Mouse (Mus musculus) intestine, embryonic 14.5 days (tissue): Measurements from ENCODE around the gene Dock8. TPM values are rescaled to one million over a fixed set of nuclear protein-coding genes. Genes with fewer than 3 reads are reported as not detected.

ENCODE experiments used
- ATAC-seq: fragments of 200-750 bp; cut with Nextera tagmentation; replicated peaks from 2 replicates; pipeline ENCODE4 v1.8.0; 2017; ENCODE audit warnings: low read depth, moderate number of reproducible peaks, moderate TSS enrichment, moderate library complexity; ENCODE audit not compliant: low FRiP score, low TSS enrichment
- DNase-seq: peaks from one replicate; pipeline ENCODE4 v3.0.0-alpha.2; 2018; ENCODE audit warnings: low spot score
- H3K27ac ChIP-seq: fragments of 300-500 bp; sonication (generic); 2 replicates; pipeline ENCODE4 v1.5.1; 2014; ENCODE audit warnings: low read depth, mild to moderate bottlenecking, control low read depth
- H3K27me3 ChIP-seq: fragments of 300-500 bp; sonication (generic); replicated peaks from 2 replicates; pipeline ENCODE4 v1.6.1; 2014; ENCODE audit warnings: low read length, control low read depth; ENCODE audit not compliant: control insufficient read depth, insufficient read depth
- H3K36me3 ChIP-seq: fragments of 300-500 bp; sonication (generic); 2 replicates; pipeline ENCODE4 v1.6.1; 2014; ENCODE audit warnings: low read length, control low read depth; ENCODE audit not compliant: control insufficient read depth, insufficient read depth
- H3K4me1 ChIP-seq: fragments of 300-500 bp; sonication (generic); replicated peaks from 2 replicates; pipeline ENCODE4 v1.6.1; 2014; ENCODE audit warnings: low read length, control low read depth, mixed read lengths; ENCODE audit not compliant: control insufficient read depth, insufficient read depth
- H3K4me2 ChIP-seq: fragments of 300-500 bp; sonication (generic); 2 replicates; pipeline ENCODE4 v1.6.1; 2014; ENCODE audit warnings: low read length
- H3K4me3 ChIP-seq: fragments of 300-500 bp; sonication (generic); 2 replicates; pipeline ENCODE4 v1.5.1; 2014; ENCODE audit warnings: low read depth, low read length, control low read depth, mixed read lengths
- H3K9ac ChIP-seq: fragments of 300-500 bp; sonication (generic); 2 replicates; pipeline ENCODE4 v1.6.1; 2014; ENCODE audit warnings: mild to moderate bottlenecking, low read length
- H3K9me3 ChIP-seq: fragments of 300-500 bp; sonication (generic); 2 replicates; pipeline ENCODE4 v1.6.1; 2016; ENCODE audit warnings: low read length, control low read depth; ENCODE audit not compliant: control insufficient read depth
- WGBS: fragments of 180-500 bp; shearing (Covaris S2); extraction: QIAGEN DNeasy Blood & Tissue Kit; methylation state at CpG from one replicate; pipeline ENCODE4 v1.1.7; 2014; 5-methylcytosine and 5-hydroxymethylcytosine counted together
- polyA plus RNA-seq: library from polyadenylated mRNA; unstranded; fragments of >200 nt; fragmentation: Nextera tagmentation; extraction: Ambion mirVana; gene quantifications from 2 replicates; pipeline ENCODE4 v1.2.1, GENCODE M21; 2014

Dock8 gene
- polyA plus RNA-seq, 1 experiment from 2014 or later = 4.5 TPM

GRCm38 (mm10) chr19:24978852-24979842 lies 20.2 kb upstream of the Dock8 start:
- DNase-seq = no peak
- H3K4me1 ChIP-seq = no peaks in the 10 kb centered on the region
- no peak overlapping the region for H3K4me3 ChIP-seq
- H3K9ac ChIP-seq = no peak overlapping the region
- H3K9me3 ChIP-seq = no peaks in the 10 kb centered on the region
- H3K27me3 ChIP-seq = no peaks in the 10 kb centered on the region
- no peak overlapping the region for H3K27ac ChIP-seq
- 0 out of 2 replicates have a peak, but pooled peaks have one; percentile 19 for ATAC-seq
- H3K4me2 ChIP-seq = no peak overlapping the region
- no peaks in the 10 kb centered on the region for H3K36me3 ChIP-seq
- 78% methylated on average over 10 of the region's 10 CpGs for WGBS

- Histone ChIP-seq H3K9ac (no peak overlapping the region), H3K36me3 (no peaks in the 10 kb centered on the region), H3K27me3 (no peaks in the 10 kb centered on the region), H3K9me3 (no peaks in the 10 kb centered on the region), H3K4me1 (no peaks in the 10 kb centered on the region), H3K4me2 (no peak overlapping the region), H3K4me3 (no peak overlapping the region), H3K27ac (no peak overlapping the region)
- ATAC-seq (no peak), DNase-seq (no peak)
- 38% methylated on average over 8 of the region's 8 CpGs for WGBS
Observed at GRCm38 (mm10) chr19:24981294-24981693, 18.0 kb upstream of the Dock8 start.

DNA sequence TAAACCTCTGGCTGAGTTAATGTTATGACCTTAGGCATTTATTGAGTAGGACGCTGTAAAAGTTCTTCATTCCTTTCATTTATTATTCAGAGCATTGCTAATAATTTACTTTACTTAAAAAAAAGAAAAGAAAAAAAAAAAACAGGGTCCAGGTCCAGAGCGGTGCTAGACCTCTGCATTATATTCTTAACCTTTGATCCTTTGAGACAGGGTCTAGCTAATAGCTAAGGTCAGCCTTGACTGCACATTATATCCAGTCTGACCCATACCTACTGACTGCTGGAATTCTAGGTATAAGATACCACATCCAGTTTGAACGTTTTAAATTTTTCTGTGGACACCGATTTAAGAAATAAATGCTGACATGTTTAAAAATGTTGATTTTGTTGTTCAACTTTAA lies 16.3 kb upstream of the Dock8 start:
- no peak for ATAC-seq
- H3K27me3 ChIP-seq = no peaks in the 10 kb centered on the region
- H3K36me3 ChIP-seq = no peaks in the 10 kb centered on the region
- H3K4me3 ChIP-seq = no peak overlapping the region
- H3K4me2 ChIP-seq = no peak overlapping the region
- DNase-seq = no peak
- no peak overlapping the region for H3K27ac ChIP-seq
- no peak overlapping the region for H3K9ac ChIP-seq
- H3K9me3 ChIP-seq = no peaks in the 10 kb centered on the region
- no peaks in the 10 kb centered on the region for H3K4me1 ChIP-seq
- 75% methylated on average over 4 of the region's 4 CpGs for WGBS

DNA sequence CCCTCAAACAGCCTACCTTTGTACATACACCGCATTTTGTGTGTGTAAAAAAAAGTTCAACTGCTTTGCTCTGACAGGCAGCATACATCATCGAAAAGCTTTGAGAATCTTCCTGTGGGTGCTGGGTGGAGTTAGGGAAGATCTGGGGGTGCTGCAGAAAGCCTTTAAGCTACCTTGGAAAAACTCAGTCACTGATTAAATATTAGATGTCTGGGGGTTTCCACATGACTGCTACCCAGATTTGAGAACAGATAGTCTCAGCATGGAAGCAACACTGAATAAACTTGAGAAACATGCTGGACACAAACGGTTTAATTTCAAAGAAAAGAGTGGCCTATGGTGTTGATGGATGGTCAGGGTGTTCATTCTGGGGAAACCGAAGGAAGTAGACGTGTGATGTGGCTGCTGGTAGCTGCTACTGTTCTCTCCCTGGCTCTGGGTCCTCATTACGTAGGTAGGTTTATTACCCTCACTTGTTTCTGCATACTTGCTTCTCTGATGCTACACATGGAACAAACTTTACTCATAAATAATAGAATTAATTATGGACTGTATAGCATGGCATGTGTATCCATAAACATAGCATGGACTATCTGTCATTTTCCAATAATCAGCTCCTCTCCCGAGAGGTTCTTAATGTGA lies 15.4 kb upstream of the Dock8 start:
- DNase-seq (no peak), ATAC-seq (no peak)
- Histone ChIP-seq H3K9ac (no peak overlapping the region), H3K9me3 (no peaks in the 10 kb centered on the region), H3K36me3 (no peaks in the 10 kb centered on the region), H3K4me3 (no peak overlapping the region), H3K27me3 (no peaks in the 10 kb centered on the region), H3K4me2 (no peak overlapping the region), H3K27ac (no peak overlapping the region), H3K4me1 (no peaks in the 10 kb centered on the region)
- WGBS = 75% methylated on average over 7 of the region's 7 CpGs

- DNase-seq (no peak), ATAC-seq (no peak)
- Histone ChIP-seq H3K36me3 (no peaks in the 10 kb centered on the region), H3K4me1 (no peaks in the 10 kb centered on the region), H3K27ac (no peak overlapping the region), H3K27me3 (no peaks in the 10 kb centered on the region), H3K9ac (no peak overlapping the region), H3K9me3 (no peaks in the 10 kb centered on the region), H3K4me3 (no peak overlapping the region), H3K4me2 (no peak overlapping the region)
- 95% methylated on average over 2 of the region's 2 CpGs for WGBS
Observed at GRCm38 (mm10) chr19:24985045-24985444, 14.3 kb upstream of the Dock8 start.

- 82% methylated on average over 4 of the region's 4 CpGs for WGBS
- Histone ChIP-seq H3K9ac (no peak overlapping the region), H3K4me3 (no peak overlapping the region), H3K36me3 (no peaks in the 10 kb centered on the region), H3K27ac (no peak overlapping the region), H3K9me3 (no peaks in the 10 kb centered on the region), H3K4me2 (no peak overlapping the region), H3K27me3 (no peaks in the 10 kb centered on the region), H3K4me1 (no peaks in the 10 kb centered on the region)
- DNase-seq (no peak), ATAC-seq (no peak)
Observed at GRCm38 (mm10) chr19:24987355-24987754, 12.0 kb upstream of the Dock8 start.

GRCm38 (mm10) chr19:24988831-24989230 lies 10.5 kb upstream of the Dock8 start:
- DNase-seq (no peak), ATAC-seq (no peak)
- Histone ChIP-seq H3K27me3 (no peaks in the 10 kb centered on the region), H3K9ac (no peak overlapping the region), H3K4me3 (no peak overlapping the region), H3K4me1 (no peaks in the 10 kb centered on the region), H3K36me3 (no peaks in the 10 kb centered on the region), H3K9me3 (no peaks in the 10 kb centered on the region), H3K4me2 (no peak overlapping the region), H3K27ac (no peak overlapping the region)
- WGBS = 76% methylated on average over 5 of the region's 5 CpGs

DNA sequence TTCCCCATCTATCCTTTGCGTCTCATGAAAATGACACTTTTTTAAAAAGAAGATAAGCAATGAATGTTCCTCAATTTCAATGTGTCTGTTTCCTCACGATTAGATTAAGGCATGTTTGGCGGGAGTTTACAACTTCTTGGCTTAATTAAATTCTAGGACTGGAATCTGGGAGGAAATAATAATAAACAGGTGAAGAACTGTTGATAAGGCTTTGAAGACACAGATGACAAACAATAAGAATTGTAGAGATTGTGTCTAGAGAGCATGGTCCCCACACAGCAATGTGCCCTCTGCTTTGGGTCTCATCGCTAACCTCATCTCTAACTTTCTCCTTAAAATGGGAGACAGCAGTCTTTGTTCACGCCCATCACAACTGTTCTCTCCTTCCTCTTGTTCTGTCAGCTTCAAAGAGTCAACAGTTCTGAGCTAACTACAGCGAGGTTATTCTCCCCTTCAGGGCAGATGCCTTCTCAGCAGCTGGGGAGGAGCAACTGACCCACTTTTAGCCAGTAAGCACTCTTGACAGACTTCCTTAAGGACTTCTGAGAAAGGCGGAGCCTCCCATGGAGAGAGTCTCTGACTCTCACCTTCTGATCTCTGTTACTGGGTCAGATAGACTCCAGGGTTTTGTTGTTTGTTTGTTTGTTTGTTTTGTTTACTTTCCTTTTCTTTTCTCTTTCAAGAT lies 9.1 kb upstream of the Dock8 start:
- Histone ChIP-seq H3K9me3 (no peaks in the 10 kb centered on the region), H3K27ac (no peak overlapping the region), H3K27me3 (no peaks in the 10 kb centered on the region), H3K4me1 (no peaks in the 10 kb centered on the region; the same call in 1 of the 2 replicates), H3K4me3 (no peak overlapping the region), H3K36me3 (no peaks in the 10 kb centered on the region), H3K9ac (no peak overlapping the region), H3K4me2 (no peak overlapping the region)
- ATAC-seq (no peak), DNase-seq (no peak)
- 68% methylated on average over 7 of the region's 7 CpGs for WGBS
